Mouse (Mus musculus) right cerebral cortex, adult 2 months (tissue): Measurements from ENCODE around the gene Gdf10.

Source experiments
- DNase-seq, 2 experiments: peaks; one replicate each; pipeline ENCODE4 v3.0.0; 2021 to 2022; ENCODE audit warnings: low spot score in 2 of 2

The Gdf10 gene

GRCm38 (mm10) chr14:33923168-33924070 is at the start of gene Gdf10:
Gdf10 (plus strand) TSS chr14:33923587.
- DNase-seq: peak; percentile 36 to 39

GRCm38 (mm10) chr14:33878826-33879225 is 44.6 kb upstream of the Gdf10 start:
- no peak for DNase-seq

- no peak for DNase-seq
These were observed 43.2 kb upstream of the Gdf10 start for GRCm38 (mm10) chr14:33880236-33880635.

GRCm38 (mm10) chr14:33881471-33881870 is 41.9 kb upstream of the Gdf10 start:
- DNase-seq: no peak

GRCm38 (mm10) chr14:33883046-33883445 is 40.3 kb upstream of the Gdf10 start:
- no peak for DNase-seq

GRCm38 (mm10) chr14:33885466-33885865 is 37.9 kb upstream of the Gdf10 start:
- peak; percentile 12 to 20 for DNase-seq

GRCm38 (mm10) chr14:33888387-33889035 is 34.9 kb upstream of the Gdf10 start:
- no peak for DNase-seq

- DNase-seq: no peak
These were observed 33.4 kb upstream of the Gdf10 start for GRCm38 (mm10) chr14:33889971-33890370.

- no peak for DNase-seq
These were observed 31.9 kb upstream of the Gdf10 start for GRCm38 (mm10) chr14:33891507-33891906.

- DNase-seq: peak in 1 of 2 experiments; percentile 13
These were observed 27.6 kb upstream of the Gdf10 start for GRCm38 (mm10) chr14:33895777-33896176.

GRCm38 (mm10) chr14:33896628-33897300 is 26.6 kb upstream of the Gdf10 start:
- no peak for DNase-seq

GRCm38 (mm10) chr14:33902783-33903182 is 20.6 kb upstream of the Gdf10 start:
- DNase-seq: no peak

GRCm38 (mm10) chr14:33903199-33903598 is 20.2 kb upstream of the Gdf10 start:
- no peak for DNase-seq

- no peak for DNase-seq
These were observed 18.5 kb upstream of the Gdf10 start for GRCm38 (mm10) chr14:33904851-33905250.

- peak; percentile 42 to 46 for DNase-seq
These were observed 9.7 kb upstream of the Gdf10 start for GRCm38 (mm10) chr14:33913727-33914126.

- no peak for DNase-seq
These were observed 9.2 kb upstream of the Gdf10 start for GRCm38 (mm10) chr14:33914206-33914605.

- peak; percentile 27 to 31 for DNase-seq
These were observed 2.4 kb upstream of the Gdf10 start for GRCm38 (mm10) chr14:33920727-33921559.

- no peak for DNase-seq
These were observed 618 bp upstream of the Gdf10 start for GRCm38 (mm10) chr14:33922771-33923167.

GRCm38 (mm10) chr14:33931853-33932252 is 8.5 kb downstream of the Gdf10 start:
- no peak for DNase-seq

GRCm38 (mm10) chr14:33932935-33933703 is 9.7 kb downstream of the Gdf10 start:
- peak; percentile 67 to 70 for DNase-seq
